Comparison of ENCODE assay signal across 9 mouse cellular contexts in the genomic region with DNA sequence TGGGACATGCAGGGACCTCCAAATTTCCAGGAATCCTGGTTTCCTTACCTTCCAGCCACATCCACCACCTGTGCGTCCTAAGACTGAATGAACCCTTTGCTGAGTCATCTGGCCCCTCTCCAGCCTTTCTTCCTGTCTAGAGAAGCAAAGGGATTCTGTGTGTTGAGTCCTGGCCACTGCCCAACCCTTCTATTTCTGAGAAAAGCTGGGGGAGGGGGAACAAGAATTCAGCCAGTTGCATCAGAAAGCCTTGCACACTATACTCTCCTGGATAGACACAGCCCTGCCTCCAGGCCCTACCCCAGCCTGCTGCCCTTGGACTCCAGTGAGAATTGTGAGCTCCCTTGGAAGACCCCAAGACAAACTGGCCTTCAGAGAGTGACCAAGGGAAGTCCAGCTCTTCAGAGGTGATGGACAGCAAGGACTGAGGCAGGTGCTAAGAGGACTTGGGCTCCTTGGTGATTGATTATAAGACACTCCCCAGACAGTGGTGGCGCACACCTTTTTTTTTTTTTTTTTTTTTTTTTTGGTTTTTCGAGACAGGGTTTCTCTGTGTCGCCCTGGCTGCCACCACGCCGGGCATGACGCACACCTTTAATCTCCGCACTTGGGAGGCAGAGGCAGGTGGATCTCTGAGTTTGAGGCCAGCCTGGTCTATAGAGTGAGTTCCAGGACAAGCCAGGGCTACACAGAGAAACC. TPM values are rescaled to one million over a fixed set of nuclear protein-coding genes. Genes with fewer than 3 reads are reported as not detected.
DNase-seq lines count a peak whose midpoint lies in the region; ATAC-seq and TF ChIP-seq lines count a peak whose summit lies in the region.
"Had no signal": no experiment of that assay in that cellular context is flagged by ENCODE, and none has a peak within 500 bp of the region (broad histone marks: within the 10 kb centered on the region; RNA-seq: fewer than 3 reads in every experiment).

No protein-coding gene starts in this region.

- peak overlapping the region; percentile 98 for H3K27ac ChIP-seq in ES-E14 (ENCODE audit: insufficient read depth, low read depth, low read length, poor library complexity, severe bottlenecking)
- H3K27ac ChIP-seq in kidney, postnatal 0 days = no peak overlapping the region
- H3K27ac ChIP-seq: macrophage had no signal

- WGBS in kidney, postnatal 0 days = 85% methylated on average over 8 of the region's 8 CpGs

- in situ Hi-C loops in ES-E14 (cut with MboI; ENCODE audit: low sequenced_read_pairs in 2 of 2, unreplicated experiment in 2 of 2) = no loop called here

- no peaks in the 10 kb centered on the region for H3K79me2 ChIP-seq in myocyte (ENCODE audit: control insufficient read depth, insufficient read depth)

- H3K36me3 ChIP-seq in ES-E14 (ENCODE audit: control insufficient read depth, insufficient read depth, low read length, poor library complexity, severe bottlenecking) (no peaks in the 10 kb centered on the region), myocyte (ENCODE audit: control insufficient read depth, insufficient read depth) (no peaks in the 10 kb centered on the region)
- H3K36me3 ChIP-seq in kidney, postnatal 0 days (ENCODE audit: insufficient read depth, low read length) = no peaks in the 10 kb centered on the region

- peak overlapping the region; percentile 27 to 54 for H3K4me3 ChIP-seq in ES-E14 (ENCODE audit: insufficient read depth in 1 of 2, low read depth in 1 of 2, low read length in 2 of 2, poor library complexity in 1 of 2, severe bottlenecking in 1 of 2)
- no peak overlapping the region for H3K4me3 ChIP-seq in kidney, postnatal 0 days (replicated peaks; ENCODE audit: low read depth, low read length)
- H3K4me3 ChIP-seq in myocyte = no peak overlapping the region

- H3K4me2 ChIP-seq in kidney, postnatal 0 days (ENCODE audit: low read length) = no peak overlapping the region
- peak overlapping the region; percentile 70 for H3K4me2 ChIP-seq in myocyte (ENCODE audit: low read depth)

- peak; percentile 100 for DNase-seq in 3T3-L1 (ENCODE audit: low read depth, low spot score)
- peak; percentile 73 for DNase-seq in ES-E14 (ENCODE audit: low read depth, low spot score)
- DNase-seq in heart, adult 8-10 months (ENCODE audit: low spot score) = peak; percentile 73
- DNase-seq in kidney, postnatal 0 days (ENCODE audit: low spot score) = peak; percentile 72
- DNase-seq in cerebellum, adult 11 months = no peak
- DNase-seq in retina, postnatal 1 day = no peak
- DNase-seq in layer of hippocampus, postnatal 14 days (ENCODE audit: low spot score in 2 of 2) = no peak

- TF ChIP-seq POLR2A in myocyte (IDR thresholded peaks at IDR 0.05; ENCODE audit: insufficient read length, low read depth) = peak; percentile 29

- H3K4me1 ChIP-seq in ES-E14 (ENCODE audit: control insufficient read depth in 2 of 2, insufficient read depth in 2 of 2, low read length in 2 of 2, poor library complexity in 1 of 2) = peaks cover 12 to 14% of the 10 kb centered on the region in 2 experiments
- H3K4me1 ChIP-seq in kidney, postnatal 0 days (replicated peaks; ENCODE audit: insufficient read depth, low read length) = no peaks in the 10 kb centered on the region

- H3K9ac ChIP-seq in ES-E14 (ENCODE audit: insufficient read depth, low read depth, low read length, poor library complexity, severe bottlenecking) = peak overlapping the region; percentile 81
- H3K9ac ChIP-seq in kidney, postnatal 0 days (ENCODE audit: low read depth, low read length) = no peak overlapping the region

- TF ChIP-seq CTCF in kidney, postnatal 0 days (IDR thresholded peaks at IDR 0.05; ENCODE audit: low read depth) = no peak

- no peak for ATAC-seq in kidney, postnatal 0 days (replicated peaks; ENCODE audit: low FRiP score, low read depth)

- H3K9me3 ChIP-seq in ES-E14 (ENCODE audit: control insufficient read depth, insufficient read depth, low read depth, low read length) = no peaks in the 10 kb centered on the region
- no peaks in the 10 kb centered on the region for H3K9me3 ChIP-seq in kidney, postnatal 0 days (replicated peaks; ENCODE audit: low read length)

- H3ac ChIP-seq in myocyte (ENCODE audit: control insufficient read depth, insufficient read length) = no peak overlapping the region

- H3K27me3 ChIP-seq in kidney, postnatal 0 days (ENCODE audit: insufficient read depth, low read length) = no peaks in the 10 kb centered on the region
- no peaks in the 10 kb centered on the region for H3K27me3 ChIP-seq in myocyte (ENCODE audit: control insufficient read depth, insufficient read depth, insufficient read length)

TF ChIP-seq in ES-E14, 5 proteins besides CTCF, POLR2A, EP300 and RAD21:
- TF ChIP-seq HCFC1 (IDR thresholded peaks at IDR 0.05; ENCODE audit: borderline replicate concordance, insufficient read depth, low read length) (peak; percentile 40; the same call in 1 of the 2 replicates), MAFK (IDR thresholded peaks at IDR 0.05; ENCODE audit: insufficient read depth, low read depth, low read length) (peak; percentile 95), ZNF384 (IDR thresholded peaks at IDR 0.05; ENCODE audit: low read depth, low read length) (peak; percentile 89), ZC3H11A (IDR thresholded peaks at IDR 0.05; ENCODE audit: borderline replicate concordance, low read depth, low read length) (no peak), CHD2 (IDR thresholded peaks at IDR 0.05; ENCODE audit: low read depth, low read length) (no peak)

TF ChIP-seq in myocyte, 11 proteins besides CTCF, POLR2A, EP300 and RAD21:
- TF ChIP-seq MYOG (IDR thresholded peaks at IDR 0.05; ENCODE audit: control insufficient read depth in 1 of 3, insufficient read depth in 1 of 3, insufficient read length in 2 of 3, low read depth in 2 of 3) = no peak
- peak; percentile 91; the same call in 1 of the 2 replicates for TF ChIP-seq CEBPB (IDR thresholded peaks at IDR 0.05; ENCODE audit: insufficient read depth, poor library complexity, severe bottlenecking)
- TF ChIP-seq E2F4 (IDR thresholded peaks at IDR 0.05; ENCODE audit: insufficient read depth) = no peak
- no peak for TF ChIP-seq USF1 (IDR thresholded peaks at IDR 0.05; ENCODE audit: low read depth)
- peak in 1 of 3 experiments; percentile 50 for TF ChIP-seq MYOD1 (IDR thresholded peaks at IDR 0.05; ENCODE audit: control insufficient read depth in 1 of 3, insufficient read length in 2 of 3, low read depth in 2 of 3)
- TF ChIP-seq TCF3 (IDR thresholded peaks at IDR 0.05; ENCODE audit: insufficient read length, low read depth) = no peak

RNA-seq across cellular contexts. Expression of a gene that starts 6.2 kb away (rescaled TPM):
- total RNA-seq in ES-E14 (2012; rRNA removed) = 18.5 and 29.2 TPM in 2 replicates
- total RNA-seq in heart, adult 8-10 months (2022) = 1 to 10 TPM; 3.3 to 4.2 (median 4.1) TPM
- polyA plus RNA-seq in kidney, postnatal 0 days (2015; fragmentation: Nextera tagmentation; extraction: Ambion mirVana) = 0.79 and 1.1 TPM in 2 replicates
- 410 TPM for polyA plus RNA-seq in myocyte (2012; fragmentation: generic; extraction: Trizol)
- total RNA-seq in layer of hippocampus, postnatal 14 days (2021) = under 1 TPM; 0.53 to 0.86 TPM

RNA-seq across cellular contexts. Expression of a gene that starts 17.5 kb away (rescaled TPM):
- total RNA-seq in ES-E14 (2012; rRNA removed) = 69.9 and 113 TPM in 2 replicates
- 10 to 100 TPM; 36.1 to 51.7 (median 47.6) TPM for total RNA-seq in heart, adult 8-10 months (2022)
- polyA plus RNA-seq in kidney, postnatal 0 days (2015; fragmentation: Nextera tagmentation; extraction: Ambion mirVana) = 67.6 and 68.4 TPM in 2 replicates
- 73.3 TPM for polyA plus RNA-seq in myocyte (2012; fragmentation: generic; extraction: Trizol)
- 100 to 1,000 TPM in 1 of 2 experiments, 10 to 100 TPM in 1; 92.5 to 104 TPM for total RNA-seq in layer of hippocampus, postnatal 14 days (2021)

RNA-seq across cellular contexts. Expression of a gene that starts 26.4 kb away (rescaled TPM):
- 2.1 and 3.3 TPM in 2 replicates for total RNA-seq in ES-E14 (2012; rRNA removed)
- total RNA-seq in heart, adult 8-10 months (2022) = not detected
- polyA plus RNA-seq in kidney, postnatal 0 days (2015; fragmentation: Nextera tagmentation; extraction: Ambion mirVana) = 0.60 and 0.68 TPM in 2 replicates
- not detected for polyA plus RNA-seq in myocyte (2012; fragmentation: generic; extraction: Trizol)
- total RNA-seq in layer of hippocampus, postnatal 14 days (2021) = 10 to 100 TPM; 33.0 to 39.6 TPM
- polyA plus RNA-seq: macrophage had no signal

RNA-seq across cellular contexts. Expression of a gene that starts 47.9 kb away (rescaled TPM):
- 7.4 and 9.1 TPM in 2 replicates for total RNA-seq in ES-E14 (2012; rRNA removed)
- 1 to 10 TPM; 5.5 to 8.5 (median 7.0) TPM for total RNA-seq in heart, adult 8-10 months (2022)
- 8.2 and 9.2 TPM in 2 replicates for polyA plus RNA-seq in kidney, postnatal 0 days (2015; fragmentation: Nextera tagmentation; extraction: Ambion mirVana)
- 7.8 TPM for polyA plus RNA-seq in myocyte (2012; fragmentation: generic; extraction: Trizol)
- 10 to 100 TPM; 21.4 to 23.1 TPM for total RNA-seq in layer of hippocampus, postnatal 14 days (2021)

RNA-seq across cellular contexts. Expression of a gene that starts 56.4 kb away (rescaled TPM):
- 18.7 and 20.2 TPM in 2 replicates for total RNA-seq in ES-E14 (2012; rRNA removed)
- 10 to 100 TPM; 37.1 to 41.9 (median 37.5) TPM for total RNA-seq in heart, adult 8-10 months (2022)
- 30.4 and 31.7 TPM in 2 replicates for polyA plus RNA-seq in kidney, postnatal 0 days (2015; fragmentation: Nextera tagmentation; extraction: Ambion mirVana)
- polyA plus RNA-seq in myocyte (2012; fragmentation: generic; extraction: Trizol) = 51.8 TPM
- 10 to 100 TPM; 49.8 to 57.8 TPM for total RNA-seq in layer of hippocampus, postnatal 14 days (2021)

Comparison
In these comparisons a context has a peak if more than half of its experiments do, and no peak if none do; other contexts are left out.
1. DNase-seq: peak in 3T3-L1 (single experiment), ES-E14 (single experiment), heart, adult 8-10 months (single experiment) and kidney, postnatal 0 days (single experiment); none in cerebellum, adult 11 months (single experiment), retina, postnatal 1 day (single experiment) and layer of hippocampus, postnatal 14 days (0 of 2).
2. H3K4me3 ChIP-seq: peak in ES-E14 (2 of 2); none in kidney, postnatal 0 days (single experiment) and myocyte (single experiment).